Mouse (Mus musculus) heart, adult 2 months (tissue): ENCODE measurements at regions not wholly inside any gene's neighbourhood (a gene's known extent, or its start where the extent isn't known, plus 50 kb on each side); places are given as distances from the start of the nearest gene placed in this dataset.

ENCODE experiments used
- CTCF ChIP-seq: fragments of 200-600 bp; IDR thresholded peaks from 2 replicates; pipeline ENCODE4 v1.8.1; 2022; ENCODE audit warnings: antibody characterized with exemption, mild to moderate bottlenecking, moderate library complexity
- EP300 ChIP-seq: fragments of 200-500 bp; IDR thresholded peaks from 2 replicates; pipeline ENCODE4 v1.6.1; 2011; ENCODE audit warnings: low read depth, low read length, control low read depth; ENCODE audit not compliant: insufficient read depth

GRCm38 (mm10) chr1:72955387-72955786 lies 60.3 kb downstream of the Tnp1 start:
- no peak for TF ChIP-seq EP300
- no peak for TF ChIP-seq CTCF
